In genomic region chr17:34646906-34647787, GRCm38 (mm10) we compare ENCODE assay signal across 7 mouse cellular contexts. TPM values are rescaled to one million over a fixed set of nuclear protein-coding genes. Genes with fewer than 3 reads are reported as not detected.
A peak's percentile ranks its signal among the peaks of the same experiment; 100 is the strongest.
DNase-seq lines count a peak whose midpoint lies in the region; ATAC-seq lines count a peak whose summit lies in the region.

TSS of gene Atf6b (plus strand) at chr17:34647146.

- ATAC-seq in intestine, embryonic 15.5 days: peak; percentile 97

- H3K27ac ChIP-seq in intestine, embryonic 15.5 days: peak within 1 kb of the TSS; percentile 71
- peak within 1 kb of the TSS; percentile 93 for H3K27ac ChIP-seq in midbrain, embryonic 10.5 days (replicated peaks)

- intact Hi-C loops in gastrocnemius, postnatal 36 days (cut with DNase I): loop anchor here (10.0 kb wide), 1 partner anchor 188 kb away; the partner anchor contains the start of genes Dxo and Stk19
- intact Hi-C loops in left cerebral cortex, postnatal 25 days (cut with DNase I): no loop called here

- H3K27me3 ChIP-seq in intestine, embryonic 15.5 days (replicated peaks): no peaks in the 10 kb centered on the region
- H3K27me3 ChIP-seq in midbrain, embryonic 10.5 days (ENCODE audit: low read depth, poor library complexity, severe bottlenecking): no peaks in the 10 kb centered on the region

- H3K4me3 ChIP-seq in intestine, embryonic 15.5 days (replicated peaks): peak within 1 kb of the TSS; percentile 97
- peak within 1 kb of the TSS; percentile 82 for H3K4me3 ChIP-seq in midbrain, embryonic 10.5 days

- H3K9ac ChIP-seq in intestine, embryonic 15.5 days: peak within 1 kb of the TSS; percentile 90

- H3K4me2 ChIP-seq in intestine, embryonic 15.5 days (replicated peaks): peak within 1 kb of the TSS; percentile 89

- under 1% methylated on average over 66 of the region's 66 CpGs for WGBS in intestine, embryonic 15.5 days
- WGBS in midbrain, embryonic 10.5 days: 1% methylated on average over 66 of the region's 66 CpGs

- peaks cover 11% of the 10 kb centered on the region for H3K36me3 ChIP-seq in intestine, embryonic 15.5 days
- H3K36me3 ChIP-seq in midbrain, embryonic 10.5 days: peaks cover 51% of the 10 kb centered on the region

- peaks cover 23% of the 10 kb centered on the region for H3K4me1 ChIP-seq in intestine, embryonic 15.5 days (replicated peaks)
- H3K4me1 ChIP-seq in midbrain, embryonic 10.5 days: peaks cover 42% of the 10 kb centered on the region

- no peaks in the 10 kb centered on the region for H3K9me3 ChIP-seq in intestine, embryonic 15.5 days
- no peaks in the 10 kb centered on the region for H3K9me3 ChIP-seq in midbrain, embryonic 10.5 days (replicated peaks)

- DNase-seq in adrenal gland, adult 2 months: peak; percentile 97
- peak; percentile 94 for DNase-seq in embryo, embryonic 11.5 days (ENCODE audit: low read depth, low spot score)
- peak; percentile 85 to 92 for DNase-seq in gastrocnemius, postnatal 36 days
- DNase-seq in left cerebral cortex, postnatal 25 days (ENCODE audit: low spot score in 2 of 2): peak; percentile 98 to 99
- DNase-seq in midbrain, embryonic 10.5 days (ENCODE audit: low spot score): peak; percentile 96
- DNase-seq in right cerebral cortex, postnatal 4 days: peak; percentile 88

RNA-seq across cellular contexts. Expression of gene Atf6b, which starts in this region (rescaled TPM):
- 10 to 100 TPM; 44.1 to 53.2 TPM for total RNA-seq in adrenal gland, adult 2 months (2021)
- 114 and 118 TPM in 2 replicates for polyA plus RNA-seq in adrenal gland, adult 2 months (2012; rRNA removed)
- 1 to 10 TPM; 5.7 to 6.6 TPM for total RNA-seq in gastrocnemius, postnatal 36 days (2021)
- 67.5 and 68.2 TPM in 2 replicates for polyA plus RNA-seq in intestine, embryonic 15.5 days (2015; fragmentation: Nextera tagmentation; extraction: Ambion mirVana)
- total RNA-seq in left cerebral cortex, postnatal 25 days (2021): 10 to 100 TPM; 72.7 to 72.8 TPM
- polyA plus RNA-seq in midbrain, embryonic 10.5 days (2016; fragmentation: Nextera tagmentation; extraction: Ambion mirVana): 111 and 123 TPM in 2 replicates

Comparison
In these comparisons a context has a peak if more than half of its experiments do, and no peak if none do; other contexts are left out.
1. Peak in every context shown above with its lines: DNase-seq, ATAC-seq, H3K4me3 ChIP-seq and H3K27ac ChIP-seq.
2. RNA of gene Atf6b (total RNA-seq): 72.7 to 72.8 TPM in left cerebral cortex, postnatal 25 days and 44.1 to 53.2 TPM in adrenal gland, adult 2 months; 5.7 to 6.6 TPM in gastrocnemius, postnatal 36 days; every median in the first group is over 4 times any median in the second.